Mouse (Mus musculus) spleen, postnatal 4 days (tissue): ENCODE results near the gene Trpc2.

Experiments used
- DNase-seq, 2 experiments: peaks; one replicate each; pipeline ENCODE4 v3.0.0; 2022; ENCODE audit warnings: low spot score in 2 of 2

The Trpc2 gene

DNA sequence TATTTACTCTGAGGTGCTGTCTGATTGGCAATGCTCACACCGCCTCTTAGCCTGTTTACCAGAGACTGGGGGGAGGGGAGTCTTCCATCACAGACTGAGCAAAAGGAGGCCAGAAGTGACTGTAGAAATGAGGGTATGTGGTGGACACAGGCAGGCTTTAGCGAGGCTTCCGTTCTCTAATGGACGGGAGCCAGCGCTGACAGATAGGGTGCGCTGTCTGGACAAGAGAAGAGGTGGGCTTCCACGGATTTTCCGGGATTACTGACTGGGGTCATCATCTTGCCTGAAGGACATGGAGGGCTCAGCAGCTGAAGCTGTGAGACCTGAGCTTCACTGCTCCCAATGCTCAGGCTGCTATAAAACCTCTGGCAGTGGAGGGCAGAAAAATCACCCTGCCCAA, 19.3 kb downstream of the Trpc2 start:
- DNase-seq = no peak

DNA sequence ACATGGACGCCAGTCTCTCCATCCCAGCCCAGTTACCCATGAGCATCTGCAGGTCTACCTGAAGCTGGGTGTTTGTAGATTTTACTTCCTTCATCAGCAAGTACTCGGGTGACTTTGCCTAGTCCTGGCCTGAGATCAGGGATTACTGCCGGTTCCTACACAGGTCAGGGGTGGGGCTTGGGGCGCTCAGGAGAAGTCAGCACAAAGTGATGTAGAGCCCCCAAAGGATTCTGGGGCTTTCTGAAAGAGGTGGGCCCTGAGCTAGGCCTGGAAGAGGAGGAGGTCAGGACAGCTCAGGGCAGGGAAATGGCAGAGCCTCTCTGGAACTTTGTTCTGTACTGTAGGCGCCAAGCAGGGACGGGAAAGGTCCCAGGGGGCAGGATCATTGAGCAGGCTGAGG, 19.8 kb downstream of the Trpc2 start:
- no peak for DNase-seq

DNA sequence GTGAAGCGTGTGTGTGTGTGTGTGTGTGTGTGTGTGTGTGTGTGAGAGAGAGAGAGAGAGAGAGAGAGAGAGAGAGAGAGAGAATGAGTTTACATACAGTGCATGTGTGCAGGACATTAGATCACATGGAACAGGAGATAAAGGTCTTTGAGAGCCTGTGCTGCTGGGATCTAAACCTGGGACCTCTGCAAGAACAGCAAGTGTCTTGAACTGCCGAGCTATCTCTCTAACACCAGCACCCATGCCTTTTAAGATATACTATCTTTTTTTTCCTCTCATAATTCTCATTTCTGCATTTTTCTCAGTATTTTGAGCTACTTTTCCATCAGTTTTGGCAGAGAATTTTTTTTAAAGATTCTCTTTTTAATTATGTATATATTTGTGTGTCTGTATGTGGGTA, 20.6 kb downstream of the Trpc2 start:
- DNase-seq = no peak

DNA sequence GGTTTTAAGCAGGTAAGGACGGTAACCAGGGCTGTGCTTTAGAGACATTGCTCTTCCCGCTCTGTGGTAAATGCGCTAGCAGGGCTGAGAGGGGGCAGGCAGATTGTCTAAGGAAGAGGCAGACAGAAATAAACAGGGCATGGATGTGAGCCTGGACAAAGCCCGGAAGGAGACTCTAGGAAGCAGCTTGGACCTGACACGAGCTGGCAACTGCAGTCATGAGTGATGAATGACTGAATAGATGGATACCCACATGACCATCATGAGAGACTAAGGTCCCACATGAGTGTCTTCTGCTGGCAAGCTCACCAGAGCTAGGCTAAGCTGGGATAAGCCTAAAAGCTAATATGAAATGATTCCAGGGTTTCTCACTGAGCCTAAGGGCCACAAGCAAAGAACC, 21.2 kb downstream of the Trpc2 start:
- DNase-seq = no peak

DNA sequence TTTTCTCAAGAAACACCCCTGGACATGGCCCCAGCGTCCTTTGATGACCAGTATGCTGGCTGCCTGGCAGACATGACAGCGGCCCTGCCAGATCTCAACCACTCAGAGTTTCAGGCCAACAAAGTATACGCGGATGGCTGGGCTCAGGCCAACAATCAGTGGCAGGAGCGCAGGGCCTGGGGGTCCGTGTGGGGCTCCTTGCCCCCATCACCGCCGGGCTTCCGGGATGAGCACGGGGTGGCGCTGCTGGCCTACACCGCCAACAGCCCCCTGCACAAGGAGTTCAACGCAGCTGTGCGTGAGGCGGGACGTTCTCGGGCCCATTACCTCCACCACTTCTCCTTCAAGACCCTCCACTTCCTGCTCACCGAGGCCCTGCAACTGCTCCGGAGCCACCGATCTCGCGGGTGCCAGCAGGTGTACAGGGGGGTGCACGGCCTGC, 23.8 kb downstream of the Trpc2 start:
- DNase-seq = peak; percentile 25 to 62

DNA sequence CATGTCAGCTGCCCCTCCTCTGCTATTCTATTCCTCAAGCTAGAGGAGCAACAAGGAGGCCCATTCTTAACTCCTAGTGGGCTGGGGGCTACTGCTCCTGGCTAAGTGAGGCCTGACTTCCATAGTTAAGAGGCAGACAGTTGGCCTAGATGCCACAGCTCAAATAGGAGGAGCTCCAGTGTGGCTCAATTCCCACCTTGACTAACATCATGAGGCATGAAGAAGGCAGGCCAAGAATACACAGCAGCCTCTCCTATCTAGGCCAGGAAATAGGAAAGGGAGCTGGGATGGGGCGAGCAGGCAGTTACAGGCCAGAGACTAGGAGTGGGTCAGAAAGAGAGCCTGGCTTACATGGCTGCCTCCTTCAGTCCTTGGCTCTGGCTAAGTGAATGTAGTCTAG, 25.3 kb downstream of the Trpc2 start:
- DNase-seq = no peak

DNA sequence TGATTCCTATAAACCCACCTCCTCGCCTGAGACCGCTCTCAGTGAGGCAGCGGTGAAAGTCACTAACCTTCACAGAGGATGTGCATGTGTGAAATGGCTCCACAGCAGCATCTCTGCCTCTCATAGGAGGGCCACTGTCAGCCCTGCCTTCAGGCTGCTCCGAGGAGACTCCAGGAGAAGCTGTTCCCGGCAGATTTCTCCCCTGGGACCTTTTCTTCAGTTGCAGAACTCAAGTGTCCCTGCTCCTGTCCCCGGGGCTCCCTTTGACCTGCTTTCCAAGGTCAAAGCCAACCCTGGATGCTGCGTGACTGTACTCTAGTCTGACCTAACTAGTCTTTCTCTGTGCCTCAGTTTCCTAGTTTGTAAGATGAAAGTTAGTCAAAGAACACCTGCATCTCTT, 26.3 kb downstream of the Trpc2 start, which contains the start of gene Art5:
Gene Art5, minus strand, starts transcription at position 319 of the 400 bp plus-strand sequence.
- no peak for DNase-seq

DNA sequence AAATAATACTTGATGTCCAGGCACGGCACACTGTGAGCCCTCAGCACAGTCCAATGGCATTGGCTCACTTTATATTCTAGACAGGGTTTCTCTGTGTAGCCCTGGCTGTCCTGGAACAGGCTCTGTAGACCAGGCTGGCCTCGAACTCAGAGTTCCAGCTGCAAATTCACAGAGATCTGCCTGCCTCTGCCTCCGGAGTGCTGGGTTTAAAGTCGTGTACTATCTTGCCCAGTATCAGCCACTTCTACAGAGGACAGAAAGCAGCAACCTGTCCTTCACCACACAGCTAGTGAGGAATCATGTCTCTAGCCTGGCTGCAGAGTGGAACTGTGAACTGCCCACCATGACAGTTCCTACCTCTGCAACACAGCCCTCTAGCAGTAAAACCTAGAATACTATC, 26.8 kb downstream of the Trpc2 start:
- no peak for DNase-seq

DNA sequence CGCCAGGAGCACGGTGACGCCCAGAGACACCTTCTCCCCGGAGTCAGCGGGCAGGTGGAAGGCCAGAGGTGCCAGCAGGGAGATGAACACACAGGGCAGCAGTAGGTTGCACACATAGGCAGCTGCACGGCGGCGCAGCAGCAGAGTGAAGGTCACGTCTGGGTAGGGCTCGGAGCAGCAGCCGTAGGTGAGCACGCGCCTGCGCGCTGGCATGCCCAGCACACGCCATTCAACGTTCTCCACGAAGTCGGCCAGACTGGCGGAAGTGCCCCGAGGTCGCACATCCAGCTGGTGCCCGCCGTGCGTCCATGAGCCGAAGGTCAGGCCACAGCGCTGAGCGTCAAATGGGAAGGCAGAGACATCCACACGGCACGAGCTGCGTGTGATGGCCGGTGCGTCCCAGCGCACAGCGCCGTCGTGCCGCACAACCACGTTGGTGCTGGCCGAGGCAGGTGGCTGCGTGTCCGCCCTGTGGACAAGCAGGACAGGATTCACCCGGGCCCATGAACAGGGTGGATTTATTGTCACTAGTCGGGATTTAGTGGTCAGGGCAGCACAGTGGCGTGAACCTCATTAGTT, 30.3 kb downstream of the Trpc2 start:
- peak in 1 of 2 experiments; percentile 58 for DNase-seq

DNA sequence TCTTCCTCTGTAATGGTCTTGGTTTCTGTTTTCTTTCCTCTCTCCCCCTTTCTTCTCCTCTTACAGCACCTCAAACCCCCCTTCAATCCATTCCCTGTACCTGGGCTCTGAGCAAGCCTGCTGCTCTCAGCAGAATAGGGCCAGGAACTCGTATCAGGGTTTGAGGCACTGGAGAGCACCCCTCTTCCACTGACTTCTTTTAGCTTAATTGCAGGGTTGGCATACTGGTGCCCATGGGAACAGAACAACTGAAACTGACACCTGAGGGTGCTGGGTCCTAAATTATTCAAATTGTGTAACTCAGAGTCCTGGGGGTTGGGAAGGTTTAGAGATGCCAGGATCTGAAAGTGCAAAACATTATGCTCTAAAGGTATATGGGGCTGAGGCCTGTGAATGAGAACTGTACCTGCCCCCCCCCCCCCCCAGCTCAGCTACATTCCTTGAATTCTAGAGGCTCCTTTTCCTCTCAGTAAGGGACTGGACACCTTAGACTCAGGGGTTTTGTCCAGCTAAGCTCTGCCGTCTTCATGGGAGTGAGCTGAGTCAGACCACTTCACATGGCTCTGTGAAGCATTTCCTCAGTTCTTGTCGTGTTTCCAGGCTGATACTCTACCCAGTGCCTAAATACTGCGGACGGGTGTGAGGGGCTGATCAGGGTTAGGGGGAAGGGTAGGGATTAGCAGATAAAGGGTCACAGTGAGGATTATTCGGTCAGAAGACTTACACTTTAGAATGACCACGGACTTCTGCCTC, 33.8 kb downstream of the Trpc2 start, which contains the start of gene Chrna10:
Gene Chrna10, minus strand, starts transcription at position 250 of the 753 bp plus-strand sequence.
- DNase-seq = no peak

DNA sequence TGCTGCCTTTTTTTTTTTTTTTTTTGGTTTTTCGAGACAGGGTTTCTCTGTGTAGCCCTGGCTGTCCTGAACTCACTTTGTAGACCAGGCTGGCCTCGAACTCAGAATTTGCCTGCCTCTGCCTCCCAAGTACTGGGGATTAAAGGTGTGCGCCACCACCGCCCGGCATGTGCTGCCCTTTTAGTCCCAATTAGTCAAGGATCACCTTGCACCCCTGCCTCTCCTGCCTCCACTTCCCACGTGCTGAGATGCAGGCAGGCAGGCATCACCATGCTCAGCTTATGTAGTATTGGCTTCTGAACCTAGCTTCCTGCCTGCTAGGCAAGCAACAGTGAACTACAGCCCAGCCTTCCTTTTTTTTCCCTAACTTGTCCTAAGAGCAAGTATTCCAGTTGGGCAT, 34.5 kb downstream of the Trpc2 start:
- no peak for DNase-seq

DNA sequence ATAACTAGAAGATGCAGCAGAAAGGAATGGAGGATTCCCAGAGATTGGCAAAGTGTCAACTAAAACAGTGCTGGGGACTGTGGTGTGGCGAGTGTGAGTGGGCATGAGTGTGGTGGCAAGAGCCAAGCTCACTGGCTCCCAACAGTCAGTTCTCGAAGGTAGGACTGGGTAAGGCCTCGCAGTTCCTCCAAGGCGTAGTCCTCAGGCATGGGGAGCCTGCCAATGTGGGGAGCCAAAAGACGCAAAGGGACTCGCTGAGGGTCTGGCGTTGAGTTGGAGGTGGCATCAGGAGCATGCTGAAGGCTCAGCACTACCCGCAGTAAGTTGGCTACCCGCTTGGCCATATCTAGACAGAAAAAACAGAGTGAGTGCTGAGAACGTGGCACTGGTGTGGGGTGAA, 37.4 kb downstream of the Trpc2 start:
- no peak for DNase-seq

DNA sequence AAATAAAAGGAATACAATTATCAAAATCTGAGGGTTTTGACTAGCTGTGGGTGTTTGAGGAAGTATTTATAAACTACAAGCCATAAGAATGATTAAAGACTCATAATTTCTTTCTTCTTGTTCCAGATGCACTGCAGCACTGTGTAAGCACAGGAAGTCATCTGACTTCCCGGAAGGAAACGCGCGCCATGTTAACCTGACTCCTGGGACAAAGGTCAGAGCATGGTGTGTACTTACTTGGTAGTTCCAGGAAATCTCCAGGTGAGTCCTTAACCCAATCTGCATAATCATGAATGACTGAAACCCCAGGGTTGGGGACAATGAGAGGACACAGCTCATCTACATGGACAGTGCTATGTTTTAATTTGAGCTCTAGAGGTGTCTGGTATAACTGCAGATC, 49.5 kb downstream of the Trpc2 start:
- no peak for DNase-seq

DNA sequence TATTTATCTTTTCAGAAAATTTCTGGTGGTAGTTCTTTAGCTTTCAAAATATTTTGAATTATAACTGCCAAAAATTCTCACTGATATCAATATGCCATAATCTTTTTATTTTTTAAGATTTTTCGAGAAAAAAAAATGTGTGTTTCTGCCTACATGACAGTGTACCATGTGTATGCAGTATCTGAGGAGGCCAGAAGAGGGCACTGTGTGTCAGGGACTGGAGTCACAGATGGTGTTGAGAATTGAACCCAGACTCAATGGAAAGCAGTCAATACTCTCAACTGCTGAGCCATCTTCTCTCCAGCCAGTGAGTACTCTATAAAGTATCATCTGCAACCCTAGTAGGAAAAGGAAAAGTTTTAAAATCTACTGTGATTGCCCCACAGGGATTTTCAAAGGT, 54.5 kb downstream of the Trpc2 start:
- DNase-seq = peak; percentile 61 to 78

DNA sequence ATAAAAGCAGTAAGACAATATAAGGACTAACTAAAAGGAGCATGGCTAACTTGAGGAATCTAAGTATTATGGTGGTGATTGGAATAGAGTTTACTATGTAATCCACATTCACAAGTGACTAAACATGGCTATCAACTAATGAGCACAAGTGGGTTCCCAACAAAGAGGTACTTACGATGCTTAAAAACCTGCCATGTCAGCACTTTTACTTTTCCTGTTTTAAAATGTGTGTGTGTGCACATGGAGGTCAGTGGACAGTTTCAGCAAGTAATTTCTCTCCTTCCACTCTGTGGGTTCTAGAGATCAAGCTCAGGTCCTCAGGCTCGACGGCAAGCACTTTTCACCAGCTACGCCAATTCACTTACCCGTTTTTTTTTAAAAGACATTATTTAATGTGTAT, 55.0 kb downstream of the Trpc2 start:
- DNase-seq = no peak
